ENCODE assay signal across 16 mouse cellular contexts in the genomic region with DNA sequence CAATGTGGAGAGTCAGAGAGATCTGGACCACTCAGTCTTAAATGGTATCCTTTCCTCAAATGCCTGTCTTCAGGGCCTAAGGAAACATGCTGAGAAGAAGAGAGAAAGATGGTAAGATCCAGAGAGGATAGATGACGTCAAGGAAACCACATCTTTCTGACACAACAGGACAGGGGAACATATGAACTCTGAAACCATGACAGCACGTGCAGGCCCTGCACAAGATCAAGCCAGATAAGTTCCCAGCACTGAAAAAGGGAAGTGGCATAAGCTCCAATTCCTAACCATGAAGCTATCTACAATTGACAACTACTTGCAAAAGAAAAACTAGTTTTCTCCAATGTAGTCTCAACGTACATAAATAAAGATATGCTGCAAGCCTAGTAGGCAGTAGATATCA.
"Had no signal": no experiment of that assay in that cellular context is flagged by ENCODE, and none has a peak within 500 bp of the region (broad histone marks: within the 10 kb centered on the region; RNA-seq: fewer than 3 reads in every experiment).

No protein-coding gene starts in this region.

- H3K4me1 ChIP-seq: limb, embryonic 12.5 days; limb, embryonic 15.5 days had no signal

- H3K9me3 ChIP-seq: limb, embryonic 15.5 days had no signal

- DNase-seq: kidney, adult 18-20 months; kidney, postnatal 25 days; left cerebral cortex, postnatal 4 days; liver, postnatal 0 days; lung, embryonic 14.5 days; lung, postnatal 36 days; midbrain, embryonic 14.5 days; right cerebral cortex, postnatal 4 days; thymus, adult 2 months; thymus, postnatal 25 days had no signal

- H3K27ac ChIP-seq: kidney, postnatal 0 days; limb, embryonic 12.5 days; limb, embryonic 15.5 days; liver, embryonic 14.5 days; stomach, postnatal 0 days had no signal

- ATAC-seq: liver, postnatal 0 days; lung, postnatal 0 days had no signal

- H3K9ac ChIP-seq: limb, embryonic 12.5 days; limb, embryonic 15.5 days; liver, embryonic 14.5 days; liver, postnatal 0 days; lung, embryonic 14.5 days had no signal

- H3K4me3 ChIP-seq: limb, embryonic 12.5 days; limb, embryonic 15.5 days had no signal

- H3K36me3 ChIP-seq: limb, embryonic 12.5 days; limb, embryonic 15.5 days had no signal

- H3K27me3 ChIP-seq: limb, embryonic 12.5 days; limb, embryonic 15.5 days had no signal
